ENCODE assay signal across 23 mouse cellular contexts in the genomic region with DNA sequence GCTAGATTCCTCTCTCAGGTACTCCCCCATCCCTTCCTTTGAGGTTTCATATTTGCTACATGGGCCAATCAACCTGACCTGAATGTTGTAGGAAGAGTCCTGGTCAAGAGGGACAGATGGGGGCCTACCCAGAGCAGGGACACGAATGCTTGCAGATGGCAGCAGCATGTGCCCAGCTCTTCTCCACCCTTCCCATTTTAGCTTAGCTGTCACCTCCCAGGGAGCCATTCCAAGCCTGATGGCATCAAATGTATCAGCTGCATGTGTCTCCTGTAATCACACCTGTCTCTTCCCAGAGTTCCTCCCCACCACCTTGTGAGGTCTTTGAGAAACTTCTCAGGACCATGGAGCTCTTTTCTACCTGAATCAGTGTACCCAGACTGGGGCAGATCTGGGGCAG. TPM values are rescaled to one million over a fixed set of nuclear protein-coding genes. Genes with fewer than 3 reads are reported as not detected.
"Had no signal": no experiment of that assay in that cellular context is flagged by ENCODE, and none has a peak within 500 bp of the region (broad histone marks: within the 10 kb centered on the region; RNA-seq: fewer than 3 reads in every experiment).

No protein-coding gene starts in this region.

- H3K27ac ChIP-seq: midbrain, embryonic 10.5 days; midbrain, embryonic 12.5 days; neural tube, embryonic 13.5 days; neural tube, embryonic 15.5 days; stomach, embryonic 15.5 days; stomach, postnatal 0 days had no signal

- H3K4me3 ChIP-seq: midbrain, embryonic 10.5 days; midbrain, embryonic 12.5 days; myocyte; neural tube, embryonic 13.5 days; neural tube, embryonic 15.5 days; stomach, embryonic 15.5 days had no signal

- H3K27me3 ChIP-seq: midbrain, embryonic 12.5 days; neural tube, embryonic 13.5 days; neural tube, embryonic 15.5 days; stomach, embryonic 15.5 days had no signal

- H3K4me1 ChIP-seq: midbrain, embryonic 10.5 days; midbrain, embryonic 12.5 days; neural tube, embryonic 13.5 days; neural tube, embryonic 15.5 days; stomach, embryonic 15.5 days had no signal

- H3K9ac ChIP-seq: lung, embryonic 14.5 days; midbrain, embryonic 12.5 days; neural tube, embryonic 13.5 days; neural tube, embryonic 15.5 days; stomach, embryonic 15.5 days had no signal

- DNase-seq: lung, adult 18-20 months; lung, embryonic 14.5 days; lung, postnatal 10 days; midbrain, embryonic 14.5 days; retina, postnatal 1 day; right cerebral cortex, adult 18-20 months; right cerebral cortex, postnatal 25 days; right cerebral cortex, postnatal 4 days; thymus, adult 2 months; thymus, postnatal 25 days; thymus, postnatal 4 days had no signal

- H3K9me3 ChIP-seq: neural tube, embryonic 15.5 days had no signal

- H3K4me2 ChIP-seq: lung, embryonic 14.5 days; midbrain, embryonic 12.5 days; neural tube, embryonic 13.5 days; neural tube, embryonic 15.5 days; stomach, embryonic 15.5 days had no signal

- H3K36me3 ChIP-seq: midbrain, embryonic 10.5 days; midbrain, embryonic 12.5 days; neural tube, embryonic 13.5 days; neural tube, embryonic 15.5 days; stomach, embryonic 15.5 days had no signal

- ATAC-seq: midbrain, embryonic 16.5 days had no signal

RNA-seq across cellular contexts. Expression of gene Guca2b, which starts 1.7 kb away (rescaled TPM):
- total RNA-seq: megakaryocyte, adult 5-6 weeks; megakaryocyte-erythroid progenitor cell, adult 5-6 weeks had no signal
- polyA plus RNA-seq: lung, embryonic 14.5 days; lung, embryonic 16.5 days; midbrain, embryonic 10.5 days; midbrain, embryonic 12.5 days; midbrain, embryonic 14.5 days; midbrain, embryonic 16.5 days; myocyte; neural tube, embryonic 11.5 days; neural tube, embryonic 13.5 days; neural tube, embryonic 15.5 days had no signal

RNA-seq across cellular contexts. Expression of gene Guca2a, which starts 19.5 kb away (rescaled TPM):
- total RNA-seq: megakaryocyte, adult 5-6 weeks; megakaryocyte-erythroid progenitor cell, adult 5-6 weeks had no signal
- polyA plus RNA-seq: midbrain, embryonic 10.5 days; midbrain, embryonic 12.5 days; midbrain, embryonic 14.5 days; midbrain, embryonic 16.5 days; myocyte; neural tube, embryonic 11.5 days; neural tube, embryonic 13.5 days; neural tube, embryonic 15.5 days had no signal
